Comparison of ENCODE assay signal across 8 mouse cellular contexts in the genomic region with DNA sequence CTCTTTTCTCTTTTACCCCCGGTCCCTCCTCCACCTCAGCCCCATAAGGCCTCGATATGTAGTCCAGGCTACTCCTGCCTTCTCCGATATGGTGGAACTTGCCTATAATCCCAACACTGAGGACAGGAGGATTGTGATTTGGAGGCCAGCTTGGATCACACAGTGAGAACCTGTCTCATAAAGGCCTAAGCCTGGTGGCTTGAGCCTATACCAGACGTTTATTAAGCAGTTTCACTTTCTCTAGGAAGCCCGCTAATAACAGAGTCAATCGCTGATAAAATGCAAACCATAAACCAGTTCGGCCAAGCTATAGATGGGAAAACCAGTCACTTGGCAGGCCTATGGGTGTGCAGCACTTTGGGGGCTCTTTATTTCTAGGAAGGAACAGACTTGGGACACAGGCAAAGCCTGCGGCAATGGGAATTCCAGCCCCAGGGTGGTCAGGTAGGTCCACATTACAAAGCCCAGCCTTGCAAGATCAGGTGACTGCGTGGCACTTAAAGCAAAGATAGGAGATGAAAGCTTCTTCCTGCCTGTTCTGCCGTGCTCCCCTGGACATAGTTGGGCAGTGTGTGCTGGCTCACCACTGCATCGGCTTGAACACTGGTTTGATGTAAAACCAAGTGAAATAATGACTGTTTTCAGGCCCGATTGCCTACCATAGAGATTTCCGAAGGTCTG. TPM values are rescaled to one million over a fixed set of nuclear protein-coding genes. Genes with fewer than 3 reads are reported as not detected.
DNase-seq lines count a peak whose midpoint lies in the region; ATAC-seq and TF ChIP-seq lines count a peak whose summit lies in the region.

No protein-coding gene starts in this region.

- H3K9me3 ChIP-seq in forebrain, embryonic 12.5 days = no peaks in the 10 kb centered on the region
- no peaks in the 10 kb centered on the region for H3K9me3 ChIP-seq in liver, embryonic 13.5 days (replicated peaks)

- TF ChIP-seq CTCF in gastrocnemius, adult 2 months (IDR thresholded peaks at IDR 0.05) = no peak

- ATAC-seq in forebrain, embryonic 12.5 days (ENCODE audit: low FRiP score) = no peak
- ATAC-seq in liver, embryonic 13.5 days (ENCODE audit: low read depth) = no peak
- no peak for ATAC-seq in cerebellum, adult (ENCODE audit: insufficient number of reproducible peaks, low FRiP score, low TSS enrichment)

- peaks cover 5% of the 10 kb centered on the region; the same call in 1 of the 2 replicates for H3K36me3 ChIP-seq in forebrain, embryonic 12.5 days (replicated peaks)
- H3K36me3 ChIP-seq in liver, embryonic 13.5 days = peaks cover 28% of the 10 kb centered on the region

- 84% methylated on average over 13 of the region's 13 CpGs for WGBS in forebrain, embryonic 12.5 days
- WGBS in liver, embryonic 13.5 days (ENCODE audit: insufficient replicate concordance) = 56% methylated on average over 13 of the region's 13 CpGs

- H3K27me3 ChIP-seq in forebrain, embryonic 12.5 days = no peaks in the 10 kb centered on the region
- H3K27me3 ChIP-seq in liver, embryonic 13.5 days = no peaks in the 10 kb centered on the region

- peak overlapping the region; percentile 92 for H3K27ac ChIP-seq in gastrocnemius, adult 2 months
- H3K27ac ChIP-seq in forebrain, embryonic 12.5 days = no peak overlapping the region
- peak overlapping the region; percentile 54 for H3K27ac ChIP-seq in liver, embryonic 13.5 days

- intact Hi-C loops in gastrocnemius, adult 2 months (cut with DNase I) = no loop called here

- peak overlapping the region; percentile 90 for H3K4me3 ChIP-seq in gastrocnemius, adult 2 months
- peak overlapping the region; percentile 84 for H3K4me3 ChIP-seq in forebrain, embryonic 12.5 days (replicated peaks)
- peak overlapping the region; percentile 95 for H3K4me3 ChIP-seq in liver, embryonic 13.5 days (replicated peaks)

- H3K4me2 ChIP-seq in forebrain, embryonic 12.5 days = peak overlapping the region; percentile 76
- H3K4me2 ChIP-seq in liver, embryonic 13.5 days = peak overlapping the region; percentile 83

- H3K4me1 ChIP-seq in forebrain, embryonic 12.5 days = peaks cover 7% of the 10 kb centered on the region
- peaks cover 45% of the 10 kb centered on the region for H3K4me1 ChIP-seq in liver, embryonic 13.5 days (replicated peaks)

- DNase-seq in gastrocnemius, adult 2 months = no peak
- DNase-seq in gastrocnemius, adult 18-20 months (ENCODE audit: low spot score) = no peak
- DNase-seq in A20 (ENCODE audit: low read depth, low spot score) = peak; percentile 56
- no peak for DNase-seq in liver, embryonic 13.5 days
- no peak for DNase-seq in thymus, adult 18-20 months
- DNase-seq in right cerebral cortex, postnatal 25 days = no peak

- H3K9ac ChIP-seq in forebrain, embryonic 12.5 days = peak overlapping the region; percentile 78
- peak overlapping the region; percentile 95 for H3K9ac ChIP-seq in liver, embryonic 13.5 days

RNA-seq across cellular contexts. Expression of a gene that starts 1.0 kb away (rescaled TPM):
- total RNA-seq in gastrocnemius, adult 2 months (2021) = 10 to 100 TPM in 1 of 2 experiments, 1 to 10 TPM in 1; 8.1 to 11.5 TPM
- total RNA-seq in gastrocnemius, adult 18-20 months (2021) = 1 to 10 TPM; 8.1 TPM
- polyA plus RNA-seq in forebrain, embryonic 12.5 days (2016; fragmentation: Nextera tagmentation; extraction: Ambion mirVana) = 11.1 and 12.0 TPM in 2 replicates
- 24.9 and 30.1 TPM in 2 replicates for polyA plus RNA-seq in liver, embryonic 13.5 days (2015; fragmentation: Nextera tagmentation; extraction: Ambion mirVana)

RNA-seq across cellular contexts. Expression of a gene that starts 22.7 kb away (rescaled TPM):
- total RNA-seq in gastrocnemius, adult 2 months (2021) = not detected
- total RNA-seq in gastrocnemius, adult 18-20 months (2021) = under 1 TPM in 1 of 2 experiments, not detected in 1; 0.12 TPM
- polyA plus RNA-seq in forebrain, embryonic 12.5 days (2016; fragmentation: Nextera tagmentation; extraction: Ambion mirVana) = 0.04 and 0.10 TPM in 2 replicates
- polyA plus RNA-seq in liver, embryonic 13.5 days (2015; fragmentation: Nextera tagmentation; extraction: Ambion mirVana) = not detected in 2 replicates

RNA-seq across cellular contexts. Expression of a gene that starts 49.1 kb away (rescaled TPM):
- total RNA-seq in gastrocnemius, adult 2 months (2021) = 10 to 100 TPM; 52.1 to 61.6 TPM
- 10 to 100 TPM; 50.7 to 53.9 TPM for total RNA-seq in gastrocnemius, adult 18-20 months (2021)
- polyA plus RNA-seq in forebrain, embryonic 12.5 days (2016; fragmentation: Nextera tagmentation; extraction: Ambion mirVana) = 75.9 and 78.9 TPM in 2 replicates
- polyA plus RNA-seq in liver, embryonic 13.5 days (2015; fragmentation: Nextera tagmentation; extraction: Ambion mirVana) = 71.1 and 77.5 TPM in 2 replicates

RNA-seq across cellular contexts. Expression of a gene that starts 51.6 kb away (rescaled TPM):
- total RNA-seq in gastrocnemius, adult 2 months (2021) = 10 to 100 TPM; 49.9 to 89.8 TPM
- 10 to 100 TPM; 72.6 to 80.4 TPM for total RNA-seq in gastrocnemius, adult 18-20 months (2021)
- polyA plus RNA-seq in forebrain, embryonic 12.5 days (2016; fragmentation: Nextera tagmentation; extraction: Ambion mirVana) = 0.08 and 0.10 TPM in 2 replicates
- 0.10 TPM in 2 replicates for polyA plus RNA-seq in liver, embryonic 13.5 days (2015; fragmentation: Nextera tagmentation; extraction: Ambion mirVana)
